Mouse (Mus musculus) urinary bladder, postnatal 25 days (tissue): ENCODE measurements around the gene Tnfrsf25.

Experiments used
- DNase-seq: peaks from one replicate; pipeline ENCODE4 v3.0.0; 2022; ENCODE audit warnings: low spot score

The Tnfrsf25 gene

DNA sequence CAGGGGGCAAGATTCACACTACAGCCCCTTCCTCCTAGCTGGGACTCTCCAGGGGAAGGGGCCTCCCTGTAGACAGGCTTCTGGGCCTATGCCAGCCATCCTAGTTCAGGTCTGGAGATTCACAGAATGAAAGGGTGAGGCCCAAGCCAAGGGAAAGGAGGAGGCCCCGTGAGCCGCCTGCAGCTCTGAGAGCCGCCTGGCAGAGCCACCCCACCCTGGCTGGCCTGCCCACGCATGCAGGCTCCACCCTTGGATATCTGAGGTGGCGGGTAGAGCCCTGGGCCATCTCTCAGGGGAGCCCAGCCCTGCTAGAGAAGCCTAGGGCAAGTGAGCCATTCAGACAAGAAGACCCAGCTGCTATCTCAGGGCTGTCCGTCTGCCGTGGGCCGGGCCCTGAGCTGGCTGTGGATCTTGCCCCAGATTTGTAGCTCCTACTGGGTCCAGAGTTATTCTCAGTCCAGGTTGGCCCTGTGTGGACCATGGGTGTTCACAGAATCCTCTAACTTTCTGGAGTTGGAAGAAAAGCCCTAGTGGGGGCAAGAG, 22.9 kb upstream of the Tnfrsf25 start:
- DNase-seq: no peak

DNA sequence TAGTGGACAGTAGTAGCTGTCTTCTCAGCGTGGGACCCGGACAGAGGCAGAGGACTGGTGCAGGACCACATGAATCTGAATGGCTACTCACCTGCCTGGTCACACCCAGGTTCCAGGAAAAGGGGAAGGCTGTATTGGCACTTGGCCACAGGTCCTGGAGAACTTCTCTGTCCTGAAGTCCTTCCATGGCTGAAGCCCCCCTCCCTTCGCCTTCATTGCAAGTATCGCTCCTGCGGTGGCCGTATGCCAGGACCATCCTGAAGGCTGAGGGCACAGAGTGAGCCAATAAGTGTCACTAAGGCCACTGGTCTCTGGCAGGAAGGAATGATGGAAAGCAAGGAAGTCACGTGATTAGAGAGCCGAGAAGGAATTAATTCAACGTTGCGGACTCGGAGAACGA, 21.5 kb upstream of the Tnfrsf25 start:
- DNase-seq: no peak

DNA sequence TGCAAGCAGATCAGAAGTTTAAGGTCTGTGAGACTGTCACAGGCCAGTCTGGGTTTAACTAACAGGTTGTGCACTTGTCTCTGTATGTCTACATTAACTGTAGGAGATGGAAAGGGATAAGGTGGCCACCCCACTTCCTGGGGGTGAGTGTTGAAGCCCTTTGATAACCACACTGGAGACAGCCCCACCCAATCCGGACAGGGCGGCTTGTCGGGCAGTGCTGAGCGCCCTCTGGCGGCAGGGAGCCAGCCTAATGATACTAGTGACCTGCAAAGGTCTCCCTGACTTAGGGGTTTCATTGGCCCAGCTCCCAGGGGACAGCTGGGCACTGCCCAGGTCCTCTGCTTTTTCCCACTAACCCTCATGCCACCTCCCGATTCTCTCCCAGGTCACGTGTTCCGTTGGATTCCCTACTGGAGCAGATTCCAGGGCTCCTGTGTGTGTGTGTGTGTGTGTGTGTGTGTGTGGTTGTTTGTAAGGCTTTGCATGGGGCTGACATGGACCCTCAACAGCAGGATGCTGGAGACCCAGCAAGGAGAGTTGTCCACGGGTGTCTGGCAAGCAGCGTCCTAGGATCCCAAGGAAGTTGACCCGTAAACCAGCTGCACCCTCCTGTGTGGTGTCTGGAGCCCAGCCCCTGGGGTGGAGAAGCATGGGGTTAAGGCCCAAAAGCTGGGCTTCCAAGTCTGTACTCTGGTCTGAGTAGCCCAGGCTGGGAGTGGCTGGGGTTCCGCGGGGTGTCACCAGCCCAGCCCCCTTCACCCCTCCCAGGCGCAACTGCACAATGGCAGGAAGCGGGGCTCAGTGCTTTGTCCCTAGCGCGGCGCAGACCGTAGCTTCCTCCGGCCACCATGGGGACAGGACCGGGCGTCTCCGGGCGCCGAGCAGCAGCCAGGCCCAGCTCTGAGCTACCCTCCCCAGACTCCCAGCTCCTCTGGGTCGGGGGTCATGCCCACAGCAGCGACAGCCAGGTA, 19.5 kb upstream of the Tnfrsf25 start:
- peak; percentile 80 for DNase-seq

DNA sequence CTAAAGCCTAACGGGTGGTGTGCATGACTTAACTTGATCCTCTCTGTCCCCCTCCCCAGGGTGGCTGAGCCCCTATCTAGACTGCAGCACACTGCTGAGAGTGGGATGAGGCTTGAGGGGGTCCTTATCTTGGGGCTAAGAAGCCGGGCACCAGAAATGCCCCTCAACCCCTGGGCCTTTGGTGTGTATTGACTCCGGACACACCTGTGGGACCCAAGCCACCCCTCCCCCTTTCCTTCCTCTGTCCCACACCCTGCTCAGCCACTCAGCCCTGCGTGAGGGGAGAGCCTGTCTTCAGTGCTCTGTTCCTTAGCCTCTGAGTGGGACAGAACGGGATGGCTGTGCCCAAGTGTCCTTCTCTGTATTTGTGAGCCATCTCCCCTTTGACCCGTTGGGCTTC, 18.8 kb upstream of the Tnfrsf25 start:
- DNase-seq: no peak

DNA sequence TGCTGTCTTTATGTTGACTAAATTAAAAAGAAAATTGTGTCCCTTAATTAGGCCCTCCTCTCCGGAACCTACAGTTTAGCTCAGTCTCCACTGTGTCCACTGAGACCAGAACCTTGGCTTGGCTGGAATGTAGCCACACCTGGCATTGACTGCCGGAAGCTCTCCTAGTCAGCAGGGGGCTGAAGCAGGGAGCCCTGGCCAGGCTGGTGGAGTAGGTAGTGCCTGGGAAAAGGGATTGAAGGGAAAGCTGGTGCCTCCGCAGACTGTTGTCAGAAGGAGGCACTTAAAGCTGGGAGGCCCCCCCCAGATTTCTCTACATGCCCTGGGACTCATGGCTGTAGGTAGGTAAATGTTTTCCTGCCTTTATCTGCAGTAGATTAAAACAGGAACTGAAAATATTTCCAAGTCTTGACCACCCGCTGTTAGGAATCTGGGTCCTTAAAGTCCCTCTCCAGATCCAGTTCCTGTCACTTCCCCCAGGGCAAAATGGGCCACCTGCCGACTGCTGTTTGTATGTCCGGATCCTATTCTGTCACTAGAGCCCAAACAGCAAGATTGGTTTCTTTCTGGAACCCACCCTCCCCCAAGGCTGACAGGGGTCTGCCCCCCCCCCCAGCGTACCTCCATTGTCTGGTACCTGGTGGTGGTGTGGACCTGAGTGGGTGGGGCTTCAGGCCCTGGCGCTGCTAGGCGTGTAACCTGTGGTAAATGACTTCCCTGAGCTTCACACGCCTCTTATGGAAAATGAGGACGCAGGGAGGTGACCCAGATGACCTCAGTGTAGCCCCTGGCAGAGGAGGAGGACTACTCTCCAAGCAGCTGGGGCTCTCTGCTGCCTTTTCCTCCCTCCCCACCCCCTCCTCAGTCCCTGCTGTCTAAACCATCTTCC, 17.6 kb upstream of the Tnfrsf25 start:
- no peak for DNase-seq

DNA sequence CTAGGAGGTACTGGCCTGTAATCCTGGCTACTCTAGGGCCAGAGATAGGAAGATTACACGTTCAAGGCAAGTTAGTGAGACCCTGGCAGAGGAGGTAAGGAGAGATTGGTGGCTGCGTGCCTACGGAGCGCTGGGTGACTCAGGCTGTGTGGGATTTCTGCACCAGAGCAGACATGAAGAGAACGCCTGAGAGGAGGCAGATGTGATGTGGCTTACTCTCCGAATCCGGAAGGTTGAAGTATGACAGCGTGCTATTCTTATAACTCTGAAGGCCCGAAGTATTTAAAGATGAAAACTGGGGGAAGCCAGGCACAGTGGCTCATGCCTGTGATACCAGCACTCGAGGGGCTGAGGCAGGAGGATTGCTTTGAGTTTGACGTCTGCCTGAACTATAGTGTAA, 15.2 kb upstream of the Tnfrsf25 start:
- no peak for DNase-seq

DNA sequence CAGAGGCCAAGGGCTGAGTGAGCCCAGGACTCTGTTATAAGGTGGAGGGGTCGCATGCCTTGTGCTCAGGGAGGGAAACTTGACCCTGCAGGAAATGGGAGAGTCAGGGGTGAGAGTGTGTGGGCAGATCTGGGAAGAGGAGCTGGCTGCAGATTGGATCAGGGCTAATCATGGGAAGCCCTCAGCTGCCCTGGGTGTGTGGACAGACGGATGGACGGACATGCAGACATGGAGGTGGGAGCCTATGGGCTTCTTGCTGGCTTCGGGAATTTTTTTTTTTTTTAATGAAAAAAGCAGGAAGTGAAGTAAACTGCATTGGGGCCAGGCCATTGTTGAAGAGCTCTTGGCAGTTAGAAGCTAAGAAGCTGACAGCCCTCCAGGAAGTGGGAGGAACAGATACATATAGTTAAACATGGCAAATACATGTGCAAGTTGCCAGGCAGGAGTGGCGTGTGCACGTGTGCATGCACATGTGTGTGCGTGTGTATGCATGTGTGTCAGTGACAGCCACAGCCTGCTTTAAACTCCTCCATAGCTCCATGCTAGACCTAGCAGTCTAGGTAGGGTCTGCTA, 14.6 kb upstream of the Tnfrsf25 start:
- no peak for DNase-seq

DNA sequence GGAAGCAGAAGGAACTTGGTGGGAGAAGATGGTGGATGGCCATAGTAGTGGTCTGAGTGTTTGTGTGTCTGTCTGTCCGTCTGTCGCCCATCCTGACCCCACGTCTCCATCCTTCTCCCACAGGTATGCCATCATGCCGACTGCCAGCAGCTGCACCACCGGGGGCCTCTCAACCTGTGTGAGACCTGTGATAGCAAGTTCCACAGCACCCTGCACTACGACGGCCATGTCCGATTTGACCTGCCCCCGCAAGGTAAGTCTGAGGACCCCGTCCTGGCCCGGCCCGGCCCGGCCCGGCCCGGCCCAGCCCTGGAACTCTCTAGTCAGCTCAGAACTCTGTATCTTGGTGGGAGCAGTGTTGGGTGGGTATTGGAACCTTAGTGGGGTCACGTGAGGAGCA, 13.8 kb upstream of the Tnfrsf25 start:
- no peak for DNase-seq

DNA sequence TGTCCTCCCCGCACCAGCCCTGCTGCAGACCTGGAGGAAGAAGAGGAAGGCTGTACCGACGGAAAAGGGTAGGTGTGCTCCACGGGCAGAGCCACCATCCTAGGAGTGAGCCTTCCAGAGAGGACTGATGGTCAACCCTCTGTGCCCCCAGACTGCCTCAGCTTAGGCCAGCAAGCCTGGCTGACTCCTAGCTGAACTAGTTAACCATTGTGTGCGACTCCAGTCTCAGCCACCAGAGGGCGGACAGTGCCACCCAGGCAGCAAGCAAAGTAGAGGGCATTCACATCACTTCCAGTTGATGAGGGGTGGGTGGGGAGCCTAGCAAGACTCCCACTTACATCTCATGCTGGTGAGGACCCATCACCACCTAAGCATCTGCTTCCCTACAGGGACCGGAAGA, 12.7 kb upstream of the Tnfrsf25 start:
- peak; percentile 68 for DNase-seq

DNA sequence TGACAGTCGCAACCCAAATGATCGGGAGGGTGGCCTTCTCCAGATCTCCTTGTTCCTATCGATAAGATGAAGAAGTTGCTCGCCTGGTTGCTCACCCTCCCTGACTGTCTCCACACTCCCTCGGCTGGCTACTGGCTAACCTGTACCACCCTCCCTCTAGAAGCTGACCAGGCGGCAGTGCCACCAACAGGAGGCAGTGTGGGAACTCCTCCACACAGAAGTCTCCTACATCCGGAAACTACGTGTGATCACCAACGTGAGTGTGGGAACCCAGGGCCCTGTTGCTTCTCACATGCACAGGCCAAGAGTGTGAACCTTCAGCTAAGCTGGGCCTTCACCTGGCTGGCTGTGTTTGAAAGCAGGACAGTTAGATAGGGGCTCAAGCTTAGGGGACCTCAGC, 9.0 kb upstream of the Tnfrsf25 start:
- DNase-seq: no peak

DNA sequence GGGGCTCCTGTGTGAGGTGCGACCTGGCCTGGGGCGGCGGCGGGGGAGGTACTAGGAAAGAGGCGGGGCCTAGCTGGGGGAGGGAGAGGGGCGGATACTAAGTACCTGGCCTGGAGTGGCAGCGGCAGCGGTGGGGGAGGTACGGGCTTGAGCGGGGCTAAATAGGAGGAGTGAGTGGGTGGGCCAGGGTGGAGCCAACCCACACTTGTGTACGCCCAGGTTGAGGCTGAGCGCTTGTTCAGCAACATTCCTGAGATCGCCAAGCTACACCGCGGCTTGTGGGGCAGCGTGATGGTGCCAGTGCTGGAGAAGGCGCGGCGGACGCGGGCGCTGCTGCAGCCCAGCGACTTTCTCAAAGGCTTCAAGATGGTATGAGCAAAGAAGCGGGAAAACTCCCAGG, 8.2 kb upstream of the Tnfrsf25 start:
- peak; percentile 66 for DNase-seq

DNA sequence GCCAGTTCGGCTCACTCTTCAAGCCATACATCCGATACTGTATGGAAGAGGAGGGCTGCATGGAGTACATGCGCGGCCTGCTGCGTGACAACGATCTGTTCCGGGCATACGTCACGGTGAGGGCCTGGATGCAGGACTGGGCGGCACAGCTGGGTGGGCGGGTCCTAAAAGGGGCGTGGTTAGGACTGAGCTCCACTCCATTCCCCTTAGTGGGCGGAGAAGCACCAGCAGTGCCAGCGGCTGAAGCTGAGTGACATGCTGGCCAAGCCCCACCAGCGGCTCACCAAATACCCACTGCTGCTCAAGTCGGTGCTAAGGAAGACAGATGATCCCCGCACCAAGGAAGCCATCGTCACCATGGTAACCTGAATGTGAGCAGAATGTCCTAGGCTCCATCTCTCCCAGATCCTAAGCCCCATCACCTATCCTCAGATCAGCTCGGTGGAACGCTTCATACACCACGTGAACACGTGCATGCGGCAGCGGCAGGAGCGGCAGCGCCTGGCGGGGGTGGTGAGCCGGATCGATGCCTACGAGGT, 7.7 kb upstream of the Tnfrsf25 start:
- peak; percentile 78 for DNase-seq

DNA sequence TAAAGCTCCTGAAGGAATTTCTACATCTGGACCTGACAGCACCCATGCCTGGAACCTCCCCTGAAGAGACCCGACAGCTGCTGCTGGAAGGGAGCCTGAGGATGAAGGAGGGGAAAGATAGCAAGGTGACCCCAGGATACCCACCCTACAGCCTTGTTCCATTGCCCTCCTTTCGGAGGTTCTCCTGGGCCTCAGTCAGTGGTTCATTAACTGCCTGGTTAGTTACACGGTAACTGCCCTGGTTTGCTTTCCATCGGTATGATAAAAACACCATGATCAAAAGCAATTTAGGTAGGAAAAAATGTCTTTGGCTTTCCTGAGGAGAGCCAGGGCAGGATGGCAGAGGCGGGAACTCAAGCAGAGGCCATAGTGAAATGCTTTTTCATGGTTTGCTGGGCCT, 7.1 kb upstream of the Tnfrsf25 start:
- DNase-seq: no peak

DNA sequence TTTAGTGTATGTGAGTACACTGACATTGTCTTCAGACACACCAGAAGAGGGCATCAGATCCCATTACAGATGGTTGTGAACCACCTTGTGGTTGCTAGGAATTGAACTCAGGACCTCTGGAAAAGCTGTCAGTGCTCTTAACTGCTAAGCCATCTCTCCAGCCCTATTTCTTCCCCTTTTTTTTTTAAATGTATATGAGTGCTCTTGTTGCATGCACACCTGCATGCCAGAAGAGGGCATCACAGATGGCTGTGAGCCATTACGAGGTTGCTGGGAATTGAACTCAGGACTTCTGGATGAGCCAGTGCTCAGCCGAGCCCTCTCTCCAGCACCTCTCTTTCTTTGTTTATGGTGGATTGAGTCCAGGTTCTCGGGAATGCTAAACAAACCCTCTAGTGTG, 6.2 kb upstream of the Tnfrsf25 start:
- DNase-seq: no peak

DNA sequence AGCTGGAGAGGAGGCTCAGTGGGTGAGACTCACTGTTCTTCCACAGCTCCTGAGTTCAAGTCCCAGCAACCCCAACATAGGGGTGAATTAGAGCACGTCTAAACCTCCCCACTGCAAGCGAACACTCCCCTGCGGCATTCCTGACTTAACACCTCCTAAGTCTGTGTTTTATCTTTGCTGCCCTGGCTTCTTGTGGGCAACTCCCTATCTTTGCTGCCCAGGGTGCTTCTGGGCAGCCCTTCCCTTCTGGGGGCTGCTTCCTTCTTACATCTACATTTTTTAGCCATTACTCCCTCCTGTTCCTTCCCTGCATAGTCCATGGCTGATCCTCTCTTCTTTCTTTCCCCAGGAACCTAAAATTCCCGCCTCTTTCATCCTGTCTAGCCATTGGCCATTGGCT, 5.0 kb upstream of the Tnfrsf25 start:
- no peak for DNase-seq

DNA sequence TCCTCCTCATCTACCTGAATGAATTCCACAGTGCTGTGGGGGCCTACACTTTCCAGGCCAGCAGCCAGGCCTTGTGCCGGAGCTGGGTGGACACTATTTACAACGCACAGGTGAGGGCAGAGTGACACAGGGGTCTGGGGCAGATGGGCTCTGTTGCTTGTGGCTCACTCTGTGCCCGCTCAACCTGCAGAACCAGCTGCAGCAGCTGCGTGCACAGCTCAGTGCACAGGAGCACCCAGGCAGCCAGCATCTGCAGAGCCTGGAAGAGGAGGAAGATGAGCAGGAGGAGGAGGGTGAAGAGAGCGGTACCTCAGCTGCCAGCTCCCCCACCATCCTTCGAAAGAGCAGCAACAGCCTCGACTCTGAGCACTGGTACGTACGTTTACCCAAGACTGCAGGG, 3.4 kb upstream of the Tnfrsf25 start:
- no peak for DNase-seq

DNA sequence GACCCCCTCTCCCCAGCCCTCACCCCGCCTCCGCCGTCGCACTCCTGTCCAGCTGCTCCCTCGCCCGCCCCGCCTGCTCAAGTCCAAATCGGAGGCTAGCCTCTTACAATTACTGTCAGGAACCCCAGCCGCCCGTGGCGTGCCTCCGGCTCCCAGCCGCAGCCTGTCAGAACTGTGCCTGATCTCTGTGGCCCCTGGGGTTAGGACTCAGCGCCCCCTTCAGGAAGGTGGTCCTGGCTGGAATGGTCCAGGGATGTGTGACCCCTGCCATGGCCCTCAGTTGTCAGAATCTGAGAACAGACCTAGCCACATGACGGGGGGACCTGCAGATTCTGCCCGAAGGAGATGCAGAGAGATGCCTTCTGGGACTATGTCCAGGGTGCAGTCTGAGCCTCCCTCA, 1.7 kb upstream of the Tnfrsf25 start:
- no peak for DNase-seq

DNA sequence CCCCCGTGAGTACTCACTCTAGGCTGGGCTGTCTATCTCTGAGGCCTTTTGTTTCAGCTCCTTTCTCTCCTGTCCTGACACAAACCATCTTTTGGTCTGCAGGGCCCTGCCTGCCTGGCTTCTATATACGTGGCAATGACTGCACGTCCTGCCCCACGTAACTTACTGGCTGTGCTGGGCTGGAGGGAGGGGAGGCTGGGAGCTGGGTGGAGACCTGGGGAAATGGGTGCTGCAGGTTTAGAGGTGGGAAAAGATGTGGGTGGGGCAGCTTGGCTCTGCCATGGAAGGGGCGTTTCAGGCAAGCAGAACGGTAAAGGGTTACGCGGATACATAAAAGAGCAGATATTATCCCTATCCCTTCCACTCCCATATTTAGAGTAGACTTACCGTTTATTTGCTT, 1.8 kb downstream of the Tnfrsf25 start:
- no peak for DNase-seq

DNA sequence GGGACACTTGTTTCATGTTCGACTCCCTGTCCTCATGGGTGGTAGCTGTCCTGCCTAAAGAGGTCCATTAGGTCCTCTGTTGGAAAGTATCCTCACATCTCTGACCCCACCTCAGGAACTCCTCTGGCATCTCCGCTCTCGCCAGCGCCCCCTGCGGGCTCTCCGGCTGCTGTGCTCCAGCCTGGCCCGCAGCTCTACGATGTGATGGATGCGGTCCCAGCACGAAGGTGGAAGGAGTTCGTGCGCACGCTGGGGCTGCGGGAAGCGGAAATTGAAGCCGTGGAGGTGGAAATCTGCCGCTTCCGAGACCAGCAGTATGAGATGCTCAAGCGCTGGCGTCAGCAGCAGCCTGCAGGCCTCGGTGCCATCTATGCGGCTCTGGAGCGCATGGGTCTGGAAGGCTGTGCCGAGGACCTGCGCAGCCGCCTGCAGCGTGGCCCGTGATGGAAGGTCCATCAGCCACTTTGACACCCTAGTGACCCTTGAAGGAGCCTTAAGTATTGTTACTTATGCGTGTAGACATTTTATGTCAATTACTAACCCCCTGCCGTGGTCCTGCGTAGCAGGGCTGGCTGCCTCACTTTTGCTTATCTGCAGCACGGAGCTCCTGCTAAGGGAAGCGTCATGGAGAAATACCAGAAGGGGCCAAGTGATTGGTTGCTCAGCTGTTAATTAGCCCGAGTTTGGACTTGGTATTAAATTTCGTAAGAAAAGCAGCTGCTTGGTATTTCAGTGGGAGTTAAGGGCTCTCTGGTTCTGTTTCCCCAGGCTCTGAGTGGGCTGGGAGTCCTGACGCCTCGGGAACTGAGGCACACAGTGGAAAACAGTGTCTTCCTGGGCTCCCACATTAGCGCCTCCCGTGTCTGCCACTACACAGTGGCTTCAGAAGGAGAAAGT, 3.9 kb downstream of the Tnfrsf25 start:
- no peak for DNase-seq

DNA sequence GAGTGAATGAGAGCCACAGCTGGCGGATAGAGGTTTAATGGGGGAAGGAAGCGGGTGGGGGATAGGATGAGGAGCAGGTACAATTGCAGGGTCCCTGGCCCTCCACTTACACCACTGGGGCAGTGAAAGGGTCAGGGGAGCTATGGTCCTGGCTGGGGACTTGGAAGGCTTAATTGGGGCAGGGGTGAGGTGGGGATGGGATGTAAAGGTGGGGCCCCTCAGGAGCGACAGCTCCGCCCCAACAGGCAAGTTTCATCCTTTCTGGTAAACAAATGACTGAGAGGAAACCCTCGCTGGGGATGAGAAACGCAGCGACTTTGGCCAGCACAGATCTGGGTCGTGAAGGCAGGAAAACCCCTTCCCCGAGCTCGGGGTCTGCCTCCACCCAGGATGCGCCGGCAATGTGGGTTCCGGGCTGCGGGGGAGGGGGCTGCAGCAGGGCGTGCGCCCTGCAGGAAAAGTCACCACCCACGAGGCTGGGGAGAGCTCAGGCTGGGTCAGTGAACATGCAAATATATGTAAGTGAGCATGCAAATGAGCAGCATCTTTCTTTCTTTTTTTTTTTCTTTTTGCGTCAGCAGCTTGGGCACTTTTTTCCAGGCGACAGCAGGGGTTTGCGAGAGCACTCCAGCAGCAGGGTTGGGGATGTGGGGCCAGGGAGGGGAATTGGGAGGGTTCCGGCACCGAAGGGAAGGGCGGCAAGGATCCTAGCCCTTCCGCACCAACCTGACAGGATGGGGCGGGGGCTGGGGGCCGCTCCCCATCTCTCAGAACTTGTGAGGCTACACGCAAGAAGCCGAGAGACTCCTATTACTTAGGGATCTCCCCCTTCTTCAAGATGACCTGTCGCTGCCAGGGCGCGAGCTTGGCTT, 4.8 kb downstream of the Tnfrsf25 start:
- no peak for DNase-seq
